Mouse (Mus musculus): ENCODE results near the gene Capn7.

The Capn7 gene

GRCm38 (mm10) chr14:31416411-31416810, 80.0 kb downstream of the Capn7 start:
- DNase-seq: no peak

GRCm38 (mm10) chr14:31416835-31417549, 80.6 kb downstream of the Capn7 start:
- DNase-seq: no peak

- peak; percentile 43 for DNase-seq
Measured at GRCm38 (mm10) chr14:31419279-31419678, 82.8 kb downstream of the Capn7 start.

- DNase-seq: no peak
Measured at GRCm38 (mm10) chr14:31420135-31420534, 83.7 kb downstream of the Capn7 start.

- no peak for DNase-seq
Measured at GRCm38 (mm10) chr14:31420562-31420961, 84.1 kb downstream of the Capn7 start.

GRCm38 (mm10) chr14:31420985-31421384, 84.5 kb downstream of the Capn7 start:
- DNase-seq: no peak
